Mouse (Mus musculus): ENCODE measurements around the gene Kcnq1.

The Kcnq1 gene

DNA sequence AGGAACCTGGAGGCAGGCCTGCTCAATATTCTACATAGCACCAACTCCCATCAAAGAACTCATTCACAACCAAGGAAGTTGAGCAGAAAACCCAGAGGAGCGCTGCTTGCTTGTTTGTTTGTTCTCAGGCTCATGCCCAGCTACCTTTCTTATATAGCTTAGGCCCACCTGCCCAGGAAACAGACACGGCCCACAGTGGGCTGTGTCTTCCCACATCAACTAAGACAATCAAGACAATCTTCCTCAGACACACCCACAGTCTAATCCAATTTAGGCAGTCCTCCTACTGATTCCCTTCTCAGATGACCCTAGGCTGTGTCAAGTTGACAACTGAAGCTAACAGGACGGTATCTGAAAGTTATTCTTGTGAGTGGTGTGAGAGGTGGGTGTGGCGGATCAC, at the start of gene Kcnq1:
Kcnq1 (plus strand) TSS at position 301 of the 400 bp plus-strand sequence.
- no peak for DNase-seq (ENCODE audit: low spot score)

DNA sequence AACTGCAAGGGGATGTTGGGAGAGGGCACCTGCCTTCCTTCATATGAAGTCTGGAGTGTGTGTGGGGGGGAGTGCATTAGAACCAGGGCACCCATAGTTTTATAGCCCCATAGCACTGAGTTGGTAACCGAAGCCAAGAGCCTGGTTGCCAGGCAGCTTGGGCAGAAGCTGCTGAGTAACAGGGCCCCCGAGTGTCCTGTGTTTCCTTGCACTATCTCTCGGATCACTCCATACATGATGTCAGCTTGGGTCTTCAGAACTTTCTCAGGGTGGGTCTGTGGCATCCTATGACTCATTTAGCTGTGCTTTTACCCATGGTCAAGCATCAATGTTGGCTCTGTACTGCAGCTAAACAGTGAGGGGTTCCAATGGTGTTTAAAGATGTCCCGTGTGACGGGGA, 49.1 kb upstream of the Kcnq1 start:
- no peak for DNase-seq (ENCODE audit: low spot score)

DNA sequence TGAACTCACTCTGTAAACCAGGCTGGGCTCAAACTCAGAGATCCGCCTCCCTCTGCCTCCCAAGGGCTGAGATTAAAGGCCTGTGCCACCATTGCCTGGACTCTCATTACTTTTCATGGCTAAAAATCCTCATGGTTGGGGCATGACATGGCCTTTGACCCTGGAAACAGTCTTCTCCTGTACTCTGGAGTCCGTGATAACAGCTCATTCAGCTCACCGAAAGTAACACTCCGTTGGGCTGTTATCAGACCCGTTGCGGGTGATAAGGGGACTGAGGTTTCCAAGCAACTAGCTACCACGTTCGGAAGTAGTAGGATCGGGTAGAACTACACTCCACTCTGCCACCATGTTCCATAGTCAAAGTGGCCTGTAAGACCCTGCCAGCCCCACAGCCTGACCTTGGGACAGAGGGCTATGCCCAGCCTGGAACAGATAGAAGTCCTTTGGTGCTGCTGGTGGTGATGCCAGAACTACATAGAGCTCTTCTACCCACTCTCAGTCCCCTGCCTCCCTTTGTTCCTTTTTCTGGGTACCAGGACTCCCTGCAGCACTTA, 48.4 kb upstream of the Kcnq1 start:
- DNase-seq (ENCODE audit: low spot score): no peak

DNA sequence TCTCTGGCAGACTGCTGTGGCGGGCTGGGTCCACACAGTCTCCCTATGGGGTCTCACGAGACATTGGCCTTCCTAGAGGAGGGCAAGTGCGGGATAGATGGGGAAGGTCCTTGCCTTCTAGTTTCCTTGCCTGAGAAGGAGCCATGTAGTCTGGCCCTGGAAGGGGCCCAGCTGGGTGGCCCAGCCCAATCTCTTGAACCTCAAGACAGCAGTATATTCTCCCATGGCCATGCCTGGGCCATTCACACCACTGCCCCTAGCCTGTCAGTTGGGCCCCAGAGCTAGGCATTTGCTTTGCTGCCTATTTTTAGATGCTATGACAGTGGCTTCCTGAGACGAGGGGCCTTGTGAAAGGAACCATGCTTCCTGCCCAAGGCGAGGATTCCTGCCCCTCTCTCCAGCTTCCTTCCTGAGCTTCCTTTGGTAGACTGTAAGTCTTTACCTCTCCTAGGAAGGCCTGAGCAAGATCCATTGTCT, 47.9 kb upstream of the Kcnq1 start:
- no peak for DNase-seq (ENCODE audit: low spot score)

DNA sequence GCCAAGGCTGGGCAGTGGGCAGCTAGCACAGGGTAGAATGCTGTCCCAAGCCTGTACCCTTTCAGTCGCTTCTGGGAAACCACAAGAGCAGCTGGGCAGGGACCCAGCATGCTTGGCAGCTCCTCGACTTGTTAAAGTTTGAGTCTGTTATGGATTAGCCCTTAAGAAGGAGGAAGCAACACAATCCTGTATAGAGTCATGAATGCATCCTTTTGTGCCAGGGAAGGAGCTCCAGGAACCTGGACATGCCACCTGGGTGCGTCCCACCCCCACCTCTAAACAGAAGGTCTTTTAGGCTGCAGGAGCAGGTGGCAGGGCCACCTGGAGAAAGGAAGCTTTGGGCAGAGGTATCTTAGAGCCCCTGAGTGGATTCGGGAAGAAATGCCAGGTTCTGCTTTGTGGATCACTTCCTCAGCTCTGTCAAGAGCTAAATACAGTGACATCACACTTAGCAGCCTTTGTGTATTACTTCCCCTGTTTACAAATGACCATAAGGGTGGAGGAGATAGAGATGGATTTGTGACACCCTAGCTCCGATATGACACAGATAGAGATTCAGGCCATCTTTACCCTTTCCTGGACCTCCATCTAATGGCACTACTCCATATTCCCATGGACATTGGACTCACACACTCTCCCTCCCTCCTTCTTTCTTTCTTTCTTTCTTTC, 46.8 kb upstream of the Kcnq1 start:
- DNase-seq (ENCODE audit: low spot score): no peak

DNA sequence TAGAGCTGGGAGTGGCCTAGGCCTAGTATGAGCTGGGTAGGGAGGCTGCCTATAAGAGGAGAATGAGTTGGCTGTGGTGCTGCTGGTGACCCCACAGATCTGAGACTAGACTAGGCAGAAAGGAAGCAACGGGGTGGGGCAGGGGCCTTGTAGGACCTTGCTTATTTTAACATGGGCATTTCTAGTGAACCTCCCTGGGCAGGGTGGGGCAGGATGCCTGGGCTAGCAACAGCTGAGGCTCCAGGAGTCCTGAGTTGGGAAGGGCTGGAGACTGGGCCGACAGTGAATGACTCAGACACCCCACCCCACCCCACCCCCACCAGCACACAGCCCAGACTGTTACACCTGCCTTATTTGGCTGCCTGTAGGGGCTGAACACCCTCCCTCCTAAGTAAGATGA, 43.5 kb upstream of the Kcnq1 start:
- DNase-seq (ENCODE audit: low spot score): no peak

DNA sequence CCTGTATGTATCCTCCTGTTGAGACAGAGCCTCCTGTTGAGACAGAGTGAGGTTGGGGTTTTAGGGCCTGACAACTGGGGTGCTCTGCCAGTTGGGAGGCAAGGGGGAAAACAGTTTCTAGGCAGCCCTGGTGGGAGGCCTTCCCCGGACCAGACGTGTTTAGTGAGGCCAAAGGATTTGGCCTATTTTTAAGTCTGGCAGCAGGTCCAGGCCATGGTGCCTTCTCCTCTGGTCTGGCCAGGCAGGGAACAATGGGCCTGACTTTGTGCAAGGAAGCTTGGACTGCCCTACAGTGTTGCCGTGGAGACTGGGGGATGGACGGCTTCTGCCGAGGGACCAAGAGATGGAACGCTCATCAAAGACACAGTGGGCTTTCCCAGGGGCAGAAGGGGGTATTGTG, 41.9 kb upstream of the Kcnq1 start:
- DNase-seq (ENCODE audit: low spot score): no peak

DNA sequence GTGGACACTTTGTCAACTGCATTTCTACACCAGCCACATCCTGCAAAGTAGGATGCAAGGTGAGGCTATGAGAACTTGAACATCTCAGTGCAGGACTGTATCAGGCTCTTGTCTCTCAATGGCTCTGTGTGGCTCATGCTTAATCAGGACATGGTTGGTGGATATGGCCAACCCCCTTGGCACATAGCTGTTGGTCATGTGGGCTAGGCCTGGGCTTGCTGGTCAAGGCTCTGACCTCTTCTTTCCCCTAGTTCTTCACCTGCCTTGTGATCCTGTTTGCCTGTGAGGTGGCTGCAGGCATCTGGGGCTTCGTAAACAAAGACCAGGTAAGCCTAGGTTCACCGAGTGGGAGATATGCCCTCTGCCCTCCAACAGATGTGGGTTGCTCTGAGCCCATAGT, 40.5 kb upstream of the Kcnq1 start:
- DNase-seq (ENCODE audit: low spot score): no peak

DNA sequence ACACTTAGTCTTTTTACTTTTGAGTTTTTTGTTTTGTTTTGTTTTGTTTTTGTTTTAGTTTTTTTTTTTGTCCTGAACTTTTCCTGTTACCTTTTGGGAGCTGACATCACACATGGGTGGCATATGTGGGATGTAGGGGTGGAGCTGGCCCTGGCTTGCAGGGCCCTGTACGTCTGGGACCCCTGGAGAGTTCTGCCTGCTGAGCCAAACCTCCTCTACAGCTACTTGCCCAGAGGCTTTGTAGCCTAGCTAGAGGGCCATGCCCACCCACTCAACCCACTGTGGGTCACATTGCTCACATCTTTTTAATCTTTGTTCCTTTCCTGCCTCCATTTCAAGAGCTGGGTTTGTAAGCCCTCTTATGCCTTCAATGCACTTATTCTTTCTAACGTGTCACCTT, 38.7 kb upstream of the Kcnq1 start:
- DNase-seq (ENCODE audit: low spot score): no peak

DNA sequence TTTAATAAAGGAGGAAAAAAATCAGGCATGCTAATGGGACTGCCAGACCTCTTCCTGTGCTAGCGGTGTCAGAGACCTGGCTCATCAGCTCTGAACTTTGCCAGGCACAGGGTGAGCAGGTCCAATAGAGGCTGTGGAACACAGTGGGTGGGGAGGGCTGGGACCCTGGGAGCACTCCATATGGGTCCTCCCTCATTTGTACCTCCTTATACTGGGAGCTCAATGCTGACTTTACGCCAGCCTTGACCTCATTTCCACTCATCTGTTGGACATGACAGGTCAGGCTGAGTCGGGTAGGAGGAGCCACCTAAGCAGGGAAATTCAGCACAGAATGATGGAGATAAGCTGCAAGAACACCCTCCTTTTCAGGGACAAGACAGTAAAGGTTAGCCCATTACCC, 38.3 kb upstream of the Kcnq1 start:
- no peak for DNase-seq (ENCODE audit: low spot score)

DNA sequence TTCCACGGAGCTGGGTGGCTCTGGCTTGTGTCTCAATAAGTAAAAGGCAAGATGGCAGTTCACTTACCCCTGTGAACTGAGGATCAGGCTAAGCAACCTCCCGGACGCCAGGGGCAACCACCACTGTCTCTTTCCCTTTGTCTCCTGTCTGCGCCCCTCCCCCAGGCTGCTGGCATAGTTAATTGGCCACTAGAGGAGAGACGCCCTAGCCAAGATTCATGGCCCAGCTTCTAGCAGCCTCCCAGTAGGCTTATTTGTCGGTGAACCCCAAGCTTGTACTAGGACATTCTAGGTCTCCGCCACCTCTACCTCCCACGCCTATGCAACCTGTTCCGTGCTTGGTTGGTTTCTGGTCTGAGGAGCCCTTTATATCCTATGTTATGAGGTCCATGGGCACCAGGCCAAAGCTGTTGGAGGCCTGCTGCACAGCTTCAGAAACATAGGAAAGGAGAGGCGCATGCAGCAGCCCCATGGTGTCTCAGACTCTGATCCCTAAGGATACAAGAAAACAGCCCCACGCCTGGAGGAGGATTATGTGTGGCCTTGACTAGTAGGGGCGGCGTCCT, 37.8 kb upstream of the Kcnq1 start:
- DNase-seq (ENCODE audit: low spot score): no peak

DNA sequence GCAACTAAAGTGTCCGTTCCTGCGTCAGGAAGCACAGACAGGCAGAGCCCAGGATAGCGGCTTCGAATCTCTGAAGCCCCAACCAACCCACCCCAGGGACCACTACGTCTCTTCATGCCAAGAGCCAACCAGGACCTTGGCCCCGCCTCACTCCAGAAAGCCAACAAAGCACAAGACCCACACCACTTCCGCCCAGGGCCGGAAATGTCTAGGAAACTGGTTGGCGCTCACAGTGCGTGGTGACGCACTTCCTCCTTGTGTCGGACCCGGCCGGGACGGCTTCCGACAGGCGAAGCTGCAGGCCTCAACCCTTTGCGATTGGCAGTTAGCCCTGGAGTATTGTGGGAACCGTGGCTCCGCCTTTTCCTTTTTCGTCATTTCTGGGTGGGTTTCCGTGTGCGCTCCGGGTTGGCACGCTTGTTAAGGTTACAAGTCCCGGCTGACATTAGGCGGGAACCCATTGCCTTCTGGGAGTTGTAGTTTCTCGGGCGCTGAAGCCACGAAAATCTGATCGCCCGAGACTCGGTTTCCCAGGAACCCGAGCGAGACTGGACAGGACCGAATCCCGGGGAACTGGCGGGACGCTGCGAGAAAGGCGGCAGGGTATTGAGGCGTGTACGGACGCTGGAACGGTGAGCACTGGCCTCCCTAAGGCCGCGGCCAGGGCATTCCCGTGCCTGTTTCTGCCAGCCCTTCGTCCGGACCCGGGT, 37.1 kb upstream of the Kcnq1 start, which contains the start of gene Tssc4:
Tssc4 (plus strand) TSS at position 368 of the 710 bp plus-strand sequence.
- DNase-seq (ENCODE audit: low spot score): peak; percentile 84

DNA sequence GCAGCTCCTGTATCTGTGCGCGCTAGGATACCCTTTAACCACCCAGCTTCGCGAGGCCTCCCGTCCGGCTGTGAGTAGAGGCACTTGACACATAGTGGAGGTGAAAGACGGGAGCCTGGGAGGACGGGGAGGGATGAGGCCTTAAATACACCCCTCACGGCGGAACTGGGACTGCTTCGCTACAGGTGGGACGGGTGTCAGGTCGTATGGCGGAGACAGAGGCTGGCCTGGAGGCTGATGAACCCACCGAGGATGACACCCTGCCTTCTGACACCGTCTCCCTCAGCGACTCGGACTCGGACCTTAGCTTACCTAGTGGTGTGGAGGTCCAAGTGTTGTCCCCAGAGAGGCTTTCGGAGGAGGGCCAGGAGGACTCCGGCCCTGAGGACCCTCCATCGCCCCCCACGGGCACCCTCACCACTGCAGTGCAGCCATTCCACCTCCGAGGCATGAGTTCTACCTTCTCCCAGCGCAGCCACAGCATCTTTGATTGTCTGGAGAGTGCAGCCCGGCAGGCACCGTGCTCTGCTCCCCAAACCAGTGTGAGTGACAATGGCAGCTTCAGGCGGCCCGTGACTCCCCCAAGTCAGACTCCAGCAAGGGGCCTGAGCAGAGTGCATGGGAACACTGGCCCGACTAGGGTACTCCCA, 36.3 kb upstream of the Kcnq1 start:
- no peak for DNase-seq (ENCODE audit: low spot score)

DNA sequence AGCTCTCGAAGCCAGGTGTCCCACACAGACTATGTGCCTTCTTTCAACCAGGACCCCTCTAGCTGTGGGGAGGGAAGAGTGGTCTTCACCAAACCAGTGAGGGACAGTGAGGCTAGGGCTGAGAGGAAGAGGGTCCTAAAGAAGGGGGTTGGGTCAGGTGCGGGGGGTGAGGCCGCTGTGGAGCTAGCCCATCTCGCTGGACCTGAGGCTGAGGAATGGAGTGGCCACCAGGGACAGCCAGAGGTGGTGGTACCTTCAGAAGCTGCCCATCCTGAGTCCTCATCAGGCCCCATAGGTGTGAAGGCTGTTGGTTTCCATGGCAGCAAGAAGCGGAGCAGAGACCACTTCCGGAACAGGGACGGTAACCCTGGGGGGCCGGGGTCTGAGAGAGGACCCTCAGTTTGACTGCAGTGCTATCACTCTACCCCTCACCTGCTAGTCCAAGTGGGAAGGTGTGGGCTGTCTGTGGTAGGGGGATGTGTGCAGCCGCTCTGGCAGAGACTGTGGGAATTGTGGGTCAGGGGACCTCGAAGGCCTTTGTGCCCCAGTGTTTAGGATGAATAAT, 35.6 kb upstream of the Kcnq1 start:
- DNase-seq (ENCODE audit: low spot score): no peak

DNA sequence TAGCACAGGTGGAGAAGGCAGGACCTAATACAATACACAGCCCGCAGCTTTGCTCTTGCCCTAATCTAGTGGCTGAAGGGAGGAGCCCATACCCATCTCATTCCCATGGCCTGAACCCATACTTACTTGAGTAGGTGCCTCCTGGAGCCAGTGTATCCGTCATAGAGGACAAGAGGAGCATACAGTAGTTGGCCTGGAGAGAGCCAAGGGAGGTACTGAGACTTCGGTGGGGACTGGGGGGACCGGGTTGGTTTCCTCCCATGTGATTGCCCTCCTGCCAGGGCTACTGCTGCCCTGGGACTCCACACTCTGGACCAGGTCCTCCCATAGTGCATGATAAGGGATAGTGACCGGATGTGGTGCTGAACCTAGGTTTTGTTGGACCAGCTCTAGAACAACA, 33.6 kb upstream of the Kcnq1 start:
- no peak for DNase-seq (ENCODE audit: low spot score)

DNA sequence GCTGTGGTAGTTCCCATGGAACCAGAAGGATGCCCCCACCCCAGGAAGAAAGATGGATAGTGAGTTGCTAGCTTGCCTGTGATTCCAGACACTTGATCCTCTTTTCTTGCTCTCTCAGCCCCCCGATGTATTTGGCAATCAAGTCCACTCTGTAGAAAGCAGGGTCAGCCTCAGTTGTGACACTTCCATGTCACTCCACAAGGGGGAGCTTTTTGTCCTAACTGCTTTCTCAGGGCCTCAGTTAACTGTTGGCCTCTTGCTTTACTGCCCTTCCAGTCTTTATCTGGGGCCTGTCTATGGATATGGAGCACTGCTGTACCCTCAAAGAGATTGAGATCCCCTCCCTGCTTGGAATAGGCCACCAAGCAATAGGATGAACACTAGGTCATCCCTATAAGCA, 33.1 kb upstream of the Kcnq1 start:
- no peak for DNase-seq (ENCODE audit: low spot score)

DNA sequence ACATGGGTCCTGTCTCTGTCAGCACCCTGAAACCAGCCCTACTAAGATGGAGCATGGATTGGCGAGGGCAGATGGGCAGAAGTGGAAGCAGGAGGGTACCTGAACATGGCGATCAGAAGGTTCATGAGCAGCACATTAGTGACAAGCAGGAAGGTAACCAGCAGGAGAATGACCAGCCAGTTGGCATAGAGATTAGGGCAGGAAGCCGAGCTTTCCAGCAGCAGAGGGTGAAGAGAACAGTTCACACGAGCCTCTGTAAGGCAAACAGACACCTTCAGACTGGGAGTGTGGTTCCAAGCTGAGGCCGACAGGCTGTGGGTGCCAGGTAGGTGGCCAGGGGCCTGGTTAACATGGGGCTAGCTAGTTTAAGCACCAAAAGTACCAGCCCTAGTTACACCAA, 30.8 kb upstream of the Kcnq1 start:
- DNase-seq (ENCODE audit: low spot score): no peak

DNA sequence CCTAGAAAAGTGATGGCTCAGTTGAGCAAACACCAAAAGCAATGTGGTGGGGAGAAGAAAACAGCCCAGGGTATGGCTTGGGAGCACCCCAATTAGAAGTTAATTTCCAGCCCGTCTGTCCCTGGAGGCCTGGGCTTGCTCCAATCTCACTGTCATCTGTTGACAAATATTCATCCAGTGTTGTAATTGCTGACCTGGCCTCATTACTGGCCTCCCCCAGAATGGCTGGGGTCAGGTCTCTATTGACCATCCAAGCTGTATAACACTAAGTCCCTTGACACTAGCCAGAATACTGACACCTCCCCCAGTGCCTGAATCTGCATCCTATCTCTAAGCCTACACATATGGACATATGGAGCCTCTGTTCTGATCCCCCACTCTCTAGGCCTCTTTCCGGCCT, 28.8 kb upstream of the Kcnq1 start:
- DNase-seq (ENCODE audit: low spot score): no peak

DNA sequence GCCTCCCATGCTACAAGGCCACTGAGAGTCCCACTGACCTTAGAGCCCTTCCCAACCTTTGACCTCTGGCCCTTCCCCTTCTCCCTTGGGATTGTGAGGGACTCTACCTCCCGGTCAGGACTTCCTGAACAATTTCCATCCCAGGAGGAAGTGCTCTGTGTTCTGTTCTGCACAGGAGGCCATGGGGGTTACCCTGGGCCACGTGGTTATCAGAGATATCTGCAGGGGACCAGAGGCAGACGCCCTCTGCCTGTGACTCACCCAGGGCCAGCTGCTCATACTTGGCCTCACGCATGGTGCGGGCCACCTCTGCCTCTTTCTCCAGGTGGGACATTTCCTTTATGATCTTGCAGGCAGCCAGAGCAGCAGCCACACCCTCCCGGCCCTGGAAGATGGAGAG, 24.1 kb upstream of the Kcnq1 start:
- DNase-seq (ENCODE audit: low spot score): no peak

DNA sequence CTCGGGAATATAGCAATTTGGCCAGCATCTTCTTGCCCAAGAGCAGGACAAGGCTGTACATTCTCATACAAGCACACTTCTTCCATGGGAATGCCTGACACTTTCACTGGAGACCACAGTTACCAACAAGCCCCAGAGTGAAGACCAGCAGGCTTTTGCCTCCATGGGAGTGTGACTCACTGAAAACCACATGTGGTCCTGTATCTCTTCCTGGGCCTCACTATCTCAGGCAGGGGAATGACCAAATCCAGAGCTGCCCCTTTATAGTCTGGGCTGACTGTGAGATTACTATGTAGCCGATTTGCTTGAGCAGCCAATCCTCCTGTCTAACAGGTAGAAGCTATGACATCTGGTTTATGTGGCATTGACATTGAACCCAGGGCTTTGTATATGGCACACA, 22.5 kb upstream of the Kcnq1 start:
- no peak for DNase-seq (ENCODE audit: low spot score)

DNA sequence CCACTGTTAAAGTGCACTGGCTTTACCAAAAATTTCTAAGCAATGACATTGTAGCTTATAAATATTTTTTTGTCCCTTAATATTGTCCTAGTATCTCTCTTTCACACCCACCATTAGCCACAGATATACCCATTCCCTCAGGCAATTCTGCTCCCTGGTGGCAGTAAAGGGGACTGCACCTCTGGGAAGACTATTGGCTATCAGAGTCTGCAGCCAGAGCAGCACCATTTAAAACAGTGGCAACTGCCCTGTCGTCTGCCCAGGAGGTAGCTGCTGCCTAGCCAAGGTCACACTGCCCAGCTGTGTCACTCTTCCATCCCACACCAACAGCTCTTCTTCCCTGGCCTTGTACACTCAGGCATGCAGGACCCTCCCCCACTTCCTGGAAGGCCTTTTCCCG, 19.8 kb upstream of the Kcnq1 start:
- no peak for DNase-seq (ENCODE audit: low spot score)

DNA sequence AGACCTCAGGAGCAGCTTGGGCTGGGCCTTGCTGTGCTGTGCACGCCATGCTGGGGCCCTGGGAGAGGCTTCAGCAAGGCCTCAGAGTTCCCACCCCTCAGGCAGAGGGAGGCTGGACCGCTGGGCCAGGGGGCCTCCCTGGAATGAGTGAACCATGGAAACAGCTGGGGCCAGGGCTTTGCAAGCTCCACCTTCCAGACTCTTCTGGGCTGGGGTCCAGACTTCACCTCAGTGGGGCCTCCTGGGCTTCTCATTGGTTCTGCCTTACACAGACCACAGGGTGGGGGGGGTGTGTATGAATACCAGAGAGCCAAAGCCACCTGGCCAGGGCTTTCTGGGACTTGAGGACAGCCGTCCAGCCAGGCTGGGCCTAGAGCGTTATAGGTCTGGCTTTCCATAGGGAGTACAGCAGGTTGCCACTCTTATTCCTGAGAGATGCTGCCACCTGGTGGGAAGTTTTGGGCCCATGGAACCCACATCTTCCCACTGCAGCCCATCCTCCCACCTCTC, 19.0 kb upstream of the Kcnq1 start:
- no peak for DNase-seq (ENCODE audit: low spot score)
